Mouse (Mus musculus) forebrain, embryonic 11.5 days (tissue): ENCODE results near the gene Fzd10. TPM values are rescaled to one million over a fixed set of nuclear protein-coding genes. Genes with fewer than 3 reads are reported as not detected.

Experiments used
- ATAC-seq: fragments of 200-750 bp; cut with Nextera tagmentation; replicated peaks from 2 replicates; pipeline ENCODE4 v1.8.0; 2017; ENCODE audit warnings: moderate TSS enrichment; ENCODE audit not compliant: low FRiP score
- DNase-seq: peaks from one replicate; pipeline ENCODE4 v3.0.0-alpha.2; 2017; ENCODE audit warnings: low spot score
- H3K27ac ChIP-seq: fragments of 300-500 bp; sonication (generic); 2 replicates; pipeline ENCODE4 v1.5.1; 2014; ENCODE audit warnings: low read depth, low read length
- H3K27me3 ChIP-seq: fragments of 300-500 bp; sonication (generic); 2 replicates; pipeline ENCODE4 v1.6.1; 2014; ENCODE audit warnings: mild to moderate bottlenecking, low read length, mixed read lengths; ENCODE audit not compliant: control insufficient read depth, insufficient read depth
- H3K36me3 ChIP-seq: fragments of 300-500 bp; sonication (generic); 2 replicates; pipeline ENCODE4 v1.6.1; 2014; ENCODE audit warnings: mild to moderate bottlenecking, low read length, moderate library complexity, mixed read lengths; ENCODE audit not compliant: control insufficient read depth, insufficient read depth
- H3K4me1 ChIP-seq: fragments of 300-500 bp; sonication (generic); replicated peaks from 2 replicates; pipeline ENCODE4 v1.6.1; 2014; ENCODE audit warnings: low read length, mixed read lengths; ENCODE audit not compliant: control insufficient read depth, insufficient read depth
- H3K4me2 ChIP-seq: fragments of 300-500 bp; sonication (generic); 2 replicates; pipeline ENCODE4 v1.6.1; 2014; ENCODE audit warnings: low read depth, mild to moderate bottlenecking, low read length, moderate library complexity, mixed read lengths; ENCODE audit not compliant: severe bottlenecking
- H3K4me3 ChIP-seq: fragments of 300-500 bp; sonication (generic); 2 replicates; pipeline ENCODE4 v1.5.1; 2014; ENCODE audit warnings: low read depth, low read length
- H3K9ac ChIP-seq: fragments of 300-500 bp; sonication (generic); 2 replicates; pipeline ENCODE4 v1.6.1; 2014; ENCODE audit warnings: low read length
- H3K9me3 ChIP-seq: fragments of 300-500 bp; sonication (generic); 2 replicates; pipeline ENCODE4 v1.6.1; 2016; ENCODE audit warnings: low read length, mixed read lengths; ENCODE audit not compliant: control insufficient read depth
- WGBS: fragments of 180-500 bp; shearing (Covaris S2); extraction: QIAGEN DNeasy Blood & Tissue Kit; methylation state at CpG from one replicate; pipeline ENCODE4 v1.1.7; 2014; 5-methylcytosine and 5-hydroxymethylcytosine counted together
- polyA plus RNA-seq: library from polyadenylated mRNA; unstranded; fragments of >200 nt; fragmentation: Nextera tagmentation; extraction: Ambion mirVana; gene quantifications from 2 replicates; pipeline ENCODE4 v1.2.1, GENCODE M21; 2014

Gene Fzd10
- polyA plus RNA-seq, 1 experiment from 2014 or later = 6.1 TPM

DNA sequence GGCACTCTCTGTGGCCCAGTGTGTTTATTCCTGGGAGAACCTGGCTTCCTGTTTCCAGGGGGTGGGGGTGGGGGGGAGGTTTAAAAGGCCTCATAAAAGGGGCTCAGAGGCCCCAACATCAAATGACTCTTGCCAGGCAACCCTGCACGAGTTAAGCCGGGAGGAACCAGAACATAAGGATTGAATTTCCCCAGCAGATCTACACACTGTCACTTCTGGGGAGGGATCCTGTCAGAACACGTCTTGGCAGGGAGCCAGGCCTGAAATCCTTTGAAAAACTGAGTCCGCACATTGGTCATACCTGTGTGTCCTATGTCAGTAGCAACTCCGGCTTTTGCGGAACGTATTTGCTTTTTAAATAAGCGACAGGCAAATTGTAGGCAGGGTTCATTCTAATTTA, 19.3 kb downstream of the Fzd10 start:
- Histone ChIP-seq H3K27me3 (peaks cover 6% of the 10 kb centered on the region; the same call in 1 of the 2 replicates), H3K9me3 (no peaks in the 10 kb centered on the region), H3K9ac (no peak overlapping the region), H3K4me1 (peaks cover 4% of the 10 kb centered on the region; the same call in 1 of the 2 replicates), H3K4me3 (no peak overlapping the region), H3K27ac (no peak overlapping the region), H3K36me3 (no peaks in the 10 kb centered on the region), H3K4me2 (no peak overlapping the region)
- DNase-seq (no peak), ATAC-seq (no peak)
- 25% methylated on average over 8 of the region's 8 CpGs for whole genome bisulfite sequencing

DNA sequence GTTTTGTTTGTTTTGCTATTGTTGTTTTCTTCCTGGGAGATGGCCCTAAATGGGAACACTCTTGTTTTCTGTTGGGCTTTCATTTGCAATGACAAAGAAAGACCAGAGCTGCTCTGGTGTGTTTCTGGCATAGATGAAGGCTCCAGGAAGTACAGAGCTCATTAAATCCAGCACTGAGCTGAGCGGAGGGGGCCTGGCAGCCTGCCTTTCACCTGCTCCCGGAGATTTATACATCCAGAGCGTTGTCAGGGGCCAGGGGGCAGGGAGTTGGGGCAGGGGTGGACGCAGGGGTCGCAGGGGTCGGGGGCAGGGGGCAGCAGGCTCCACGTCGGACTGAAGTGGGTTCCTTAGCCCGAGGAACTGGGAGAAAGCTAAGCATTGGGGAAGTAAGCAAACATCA, 19.8 kb downstream of the Fzd10 start:
- Histone ChIP-seq H3K36me3 (no peaks in the 10 kb centered on the region), H3K27ac (no peak overlapping the region), H3K4me3 (no peak overlapping the region), H3K4me2 (no peak overlapping the region), H3K4me1 (peaks cover 4% of the 10 kb centered on the region; the same call in 1 of the 2 replicates), H3K9ac (no peak overlapping the region), H3K27me3 (peaks cover 6% of the 10 kb centered on the region; the same call in 1 of the 2 replicates), H3K9me3 (no peaks in the 10 kb centered on the region)
- no peak for DNase-seq
- 3% methylated on average over 9 of the region's 9 CpGs for WGBS
- no peak for ATAC-seq

DNA sequence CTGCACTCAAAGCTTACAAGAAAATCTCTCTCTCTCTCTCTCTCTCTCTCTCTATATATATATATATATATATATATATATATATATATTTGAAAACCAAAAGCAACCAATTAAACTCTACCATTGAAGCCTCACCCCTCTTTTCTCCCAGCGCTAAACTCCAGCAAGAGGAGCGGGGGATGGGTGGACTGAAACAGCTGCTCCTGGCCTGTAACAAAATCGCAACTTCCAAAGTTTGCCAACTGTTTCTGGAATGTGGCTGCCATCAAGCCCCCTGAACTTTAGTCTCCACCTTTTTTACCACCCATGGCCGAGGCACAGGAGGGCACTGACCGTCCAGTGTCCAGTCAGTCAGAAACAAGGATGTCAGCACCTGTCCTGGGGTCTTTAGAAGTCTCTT, 27.1 kb downstream of the Fzd10 start:
- H3K9ac ChIP-seq = no peak overlapping the region
- H3K27me3 ChIP-seq = no peaks in the 10 kb centered on the region
- H3K36me3 ChIP-seq = no peaks in the 10 kb centered on the region
- no peak for ATAC-seq
- no peak overlapping the region for H3K4me3 ChIP-seq
- H3K4me1 ChIP-seq = no peaks in the 10 kb centered on the region
- no peak overlapping the region for H3K4me2 ChIP-seq
- H3K9me3 ChIP-seq = no peaks in the 10 kb centered on the region
- DNase-seq = no peak
- H3K27ac ChIP-seq = no peak overlapping the region
- WGBS = 55% methylated on average over 5 of the region's 5 CpGs

DNA sequence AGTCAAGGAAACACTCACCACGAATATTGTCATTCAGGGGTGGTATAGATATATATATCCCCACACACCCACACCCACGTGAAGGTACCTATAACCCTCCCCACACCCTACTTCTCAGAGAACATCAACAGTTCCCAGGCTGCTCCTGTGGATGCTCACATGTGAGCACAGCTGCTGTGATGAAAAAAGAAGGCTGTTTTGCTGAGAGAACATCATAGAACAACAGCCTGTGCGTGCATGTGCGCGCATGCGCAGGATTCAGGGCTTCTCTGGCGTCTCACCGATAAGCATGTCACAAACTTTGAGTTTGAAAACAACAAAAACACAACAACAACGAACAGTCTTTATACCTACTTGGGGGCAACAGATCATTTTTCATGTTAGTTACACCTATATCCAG, 36.0 kb downstream of the Fzd10 start:
- Histone ChIP-seq H3K9ac (no peak overlapping the region), H3K4me1 (no peaks in the 10 kb centered on the region), H3K36me3 (no peaks in the 10 kb centered on the region), H3K4me3 (no peak overlapping the region), H3K27me3 (no peaks in the 10 kb centered on the region), H3K9me3 (no peaks in the 10 kb centered on the region; the same call in 1 of the 2 replicates), H3K27ac (no peak overlapping the region), H3K4me2 (no peak overlapping the region)
- DNase-seq (no peak), ATAC-seq (no peak)
- WGBS = 90% methylated on average over 9 of the region's 9 CpGs

- WGBS = 83% methylated on average over 26 of the region's 26 CpGs
- H3K9ac ChIP-seq = no peak overlapping the region
- DNase-seq (no peak), ATAC-seq (no peak)
- H3K36me3 ChIP-seq = no peaks in the 10 kb centered on the region
- no peak overlapping the region for H3K27ac ChIP-seq
- H3K4me3 ChIP-seq = no peak overlapping the region
- no peaks in the 10 kb centered on the region for H3K27me3 ChIP-seq
- no peaks in the 10 kb centered on the region for H3K4me1 ChIP-seq
- H3K4me2 ChIP-seq = no peak overlapping the region
- no peaks in the 10 kb centered on the region; the same call in 1 of the 2 replicates for H3K9me3 ChIP-seq
Measured at GRCm38 (mm10) chr5:128637071-128638015, 36.7 kb downstream of the Fzd10 start.

GRCm38 (mm10) chr5:128638716-128639115, 38.1 kb downstream of the Fzd10 start:
- ATAC-seq = no peak
- Histone ChIP-seq H3K9me3 (no peaks in the 10 kb centered on the region; the same call in 1 of the 2 replicates), H3K9ac (no peak overlapping the region), H3K27ac (no peak overlapping the region), H3K4me2 (no peak overlapping the region), H3K27me3 (no peaks in the 10 kb centered on the region), H3K4me3 (no peak overlapping the region), H3K36me3 (no peaks in the 10 kb centered on the region), H3K4me1 (no peaks in the 10 kb centered on the region)
- DNase-seq = no peak
- 67% methylated on average over 9 of the region's 9 CpGs for WGBS

- H3K4me1 ChIP-seq = no peaks in the 10 kb centered on the region
- H3K27me3 ChIP-seq = no peaks in the 10 kb centered on the region
- no peak overlapping the region for H3K4me3 ChIP-seq
- H3K4me2 ChIP-seq = no peak overlapping the region
- no peak overlapping the region for H3K27ac ChIP-seq
- no peak overlapping the region for H3K9ac ChIP-seq
- DNase-seq = no peak
- H3K36me3 ChIP-seq = no peaks in the 10 kb centered on the region
- 84% methylated on average over 4 of the region's 4 CpGs for WGBS
- no peak for ATAC-seq
- no peaks in the 10 kb centered on the region for H3K9me3 ChIP-seq
Measured at GRCm38 (mm10) chr5:128643065-128643464, 42.4 kb downstream of the Fzd10 start.

DNA sequence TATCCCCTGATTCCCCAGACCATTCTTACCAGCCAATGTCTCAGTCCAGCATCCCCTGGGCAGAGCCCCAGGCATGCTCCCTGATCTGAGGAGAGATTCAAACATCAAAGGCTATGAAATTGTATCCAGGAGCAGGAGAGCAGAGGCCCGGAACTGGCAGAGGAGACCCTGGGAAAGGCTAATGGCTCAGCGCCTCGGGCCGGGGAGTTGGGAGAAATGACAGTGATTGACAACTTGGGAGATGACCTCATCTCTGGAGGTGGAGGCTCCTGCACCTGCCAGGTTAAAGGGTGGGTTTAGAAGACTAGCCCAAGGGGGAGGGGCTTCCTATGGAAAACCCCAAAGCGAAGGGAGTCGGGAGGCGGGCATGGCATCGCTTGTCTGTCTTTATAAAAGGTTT, 45.1 kb downstream of the Fzd10 start:
- WGBS = 77% methylated on average over 8 of the region's 8 CpGs

GRCm38 (mm10) chr5:128646286-128646685, 45.6 kb downstream of the Fzd10 start:
- WGBS = 86% methylated on average over 5 of the region's 5 CpGs
- H3K27ac ChIP-seq = no peak overlapping the region
- DNase-seq (no peak), ATAC-seq (no peak)
- H3K36me3 ChIP-seq = no peaks in the 10 kb centered on the region
- no peaks in the 10 kb centered on the region for H3K9me3 ChIP-seq
- no peaks in the 10 kb centered on the region for H3K27me3 ChIP-seq
- H3K9ac ChIP-seq = no peak overlapping the region
- no peak overlapping the region for H3K4me2 ChIP-seq
- no peaks in the 10 kb centered on the region for H3K4me1 ChIP-seq
- H3K4me3 ChIP-seq = no peak overlapping the region

More for the DNA sequence above, 45.1 kb downstream of the Fzd10 start:
- no peaks in the 10 kb centered on the region for H3K27me3 ChIP-seq
- no peak overlapping the region for H3K27ac ChIP-seq
- no peaks in the 10 kb centered on the region for H3K4me1 ChIP-seq
- no peak overlapping the region for H3K4me3 ChIP-seq
- H3K4me2 ChIP-seq = no peak overlapping the region
- no peak overlapping the region for H3K9ac ChIP-seq
- no peaks in the 10 kb centered on the region for H3K9me3 ChIP-seq
- no peak for DNase-seq
- no peaks in the 10 kb centered on the region for H3K36me3 ChIP-seq
- no peak for ATAC-seq
